Mouse (Mus musculus): Measurements from ENCODE around the gene Eid1.

DNA sequence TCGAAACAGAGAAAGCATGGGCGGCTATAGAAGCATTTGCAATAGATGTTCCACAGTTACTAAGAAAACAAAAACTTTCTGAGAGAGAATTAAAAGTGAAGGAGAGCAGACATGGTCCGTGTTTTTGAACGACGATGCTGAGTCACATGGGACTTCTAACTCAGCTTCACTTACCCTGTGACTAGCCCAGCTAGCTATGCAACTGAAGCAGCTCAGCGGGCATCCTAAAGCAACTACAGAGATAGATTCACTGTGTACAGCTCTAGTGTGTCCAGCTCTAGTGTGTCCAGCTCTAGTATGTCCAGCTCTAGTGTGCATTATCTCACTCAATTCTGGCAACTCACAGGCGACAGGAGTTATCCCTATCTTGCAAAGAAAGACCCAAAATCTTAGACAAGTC is 5.2 kb upstream of the Eid1 start:
- no peak for TF ChIP-seq CTCF (conservative IDR thresholded peaks at IDR 0.05; ENCODE audit: low read length)
- no peak for TF ChIP-seq POU5F1 (IDR thresholded peaks at IDR 0.05; ENCODE audit: borderline replicate concordance, low read length)
